Comparison of ENCODE assay signal across 9 mouse cellular contexts in the genomic region with DNA sequence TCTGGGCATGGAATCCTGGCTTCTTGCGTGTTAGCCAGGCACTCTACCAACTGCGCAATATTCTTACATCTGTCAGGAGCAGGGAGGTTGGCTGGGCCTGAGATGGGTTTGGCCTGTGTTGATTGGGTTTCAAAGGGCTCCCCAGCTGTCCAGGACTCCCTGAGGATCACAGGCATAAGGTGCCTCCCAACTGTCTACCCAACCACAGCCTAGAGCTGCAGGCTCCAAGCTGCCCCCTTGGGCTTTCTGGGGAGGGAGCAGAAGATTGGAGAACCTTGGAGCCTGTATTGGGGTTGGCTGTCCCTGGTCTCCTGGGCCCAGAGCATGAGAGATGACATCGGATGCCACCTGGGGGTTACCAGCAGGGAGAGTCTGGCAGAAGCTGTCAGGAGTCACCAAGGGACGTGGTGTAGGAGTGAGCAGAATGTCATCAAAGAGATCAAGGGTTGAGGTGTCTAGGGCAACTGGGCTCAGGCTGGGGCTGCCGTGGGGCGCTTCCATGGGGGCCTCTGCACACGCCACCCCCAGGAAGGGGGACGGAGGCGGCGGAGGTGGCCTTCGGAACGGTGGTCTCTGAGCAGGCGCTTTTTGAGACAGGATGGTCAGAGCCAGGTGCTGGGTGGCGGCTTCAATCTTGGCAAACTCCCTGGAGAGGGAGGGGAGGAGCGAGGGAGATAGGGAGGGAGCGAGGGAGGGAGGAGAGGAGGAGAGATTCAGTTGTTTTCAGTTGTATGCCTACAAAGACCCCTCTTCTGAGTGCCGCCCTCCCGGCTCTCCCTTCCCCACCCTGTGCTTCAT. TPM values are rescaled to one million over a fixed set of nuclear protein-coding genes. Genes with fewer than 3 reads are reported as not detected.
DNase-seq lines count a peak whose midpoint lies in the region; ATAC-seq lines count a peak whose summit lies in the region.
"Had no signal": no experiment of that assay in that cellular context is flagged by ENCODE, and none has a peak within 500 bp of the region (broad histone marks: within the 10 kb centered on the region; RNA-seq: fewer than 3 reads in every experiment).

No protein-coding gene starts in this region.

- no peak; the same call in 1 of the 2 replicates for ATAC-seq in heart, embryonic 14.5 days (ENCODE audit: insufficient number of reproducible peaks, insufficient read depth, low FRiP score, low read depth)
- peak; percentile 70 for ATAC-seq in hindbrain, embryonic 13.5 days (ENCODE audit: low FRiP score)
- peak; percentile 62 for ATAC-seq in midbrain, embryonic 13.5 days
- ATAC-seq: Patski had no signal

- 0 out of 2 replicates have a peak, but pooled peaks cover 4% of the 10 kb centered on the region for H3K9me3 ChIP-seq in heart, embryonic 14.5 days (ENCODE audit: control insufficient read depth, low read length)
- H3K9me3 ChIP-seq in hindbrain, embryonic 13.5 days = no peaks in the 10 kb centered on the region
- H3K9me3 ChIP-seq in midbrain, embryonic 13.5 days = no peaks in the 10 kb centered on the region

- peak overlapping the region; percentile 28 to 39 for H3K4me3 ChIP-seq in heart, embryonic 14.5 days (ENCODE audit: control insufficient read depth in 1 of 2, insufficient read depth in 1 of 2, low read depth in 1 of 2, low read length in 2 of 2)
- H3K4me3 ChIP-seq in hindbrain, embryonic 13.5 days = peak overlapping the region; percentile 31
- peak overlapping the region; percentile 30 for H3K4me3 ChIP-seq in midbrain, embryonic 13.5 days (replicated peaks)

- no peaks in the 10 kb centered on the region for H3K27me3 ChIP-seq in heart, embryonic 14.5 days (ENCODE audit: control insufficient read depth, insufficient read depth, low read length)
- peaks cover 18% of the 10 kb centered on the region for H3K27me3 ChIP-seq in hindbrain, embryonic 13.5 days
- no peaks in the 10 kb centered on the region for H3K27me3 ChIP-seq in midbrain, embryonic 13.5 days

- H3K27ac ChIP-seq in heart, embryonic 14.5 days (replicated peaks in 1 of 2; ENCODE audit: control insufficient read depth in 1 of 2, insufficient read depth in 1 of 2, low read depth in 2 of 2, low read length in 2 of 2) = no peak overlapping the region
- peak overlapping the region; percentile 71 for H3K27ac ChIP-seq in hindbrain, embryonic 13.5 days
- no peak overlapping the region for H3K27ac ChIP-seq in midbrain, embryonic 13.5 days

- peak overlapping the region; percentile 70 for H3K4me2 ChIP-seq in heart, embryonic 14.5 days (ENCODE audit: low read length)
- H3K4me2 ChIP-seq in hindbrain, embryonic 13.5 days = peak overlapping the region; percentile 51
- H3K4me2 ChIP-seq in midbrain, embryonic 13.5 days (replicated peaks) = peak overlapping the region; percentile 54

- 18% methylated on average over 14 of the region's 18 CpGs for WGBS in heart, embryonic 14.5 days
- WGBS in hindbrain, embryonic 13.5 days = 18% methylated on average over 14 of the region's 18 CpGs
- 20% methylated on average over 16 of the region's 18 CpGs for WGBS in midbrain, embryonic 13.5 days

- intact Hi-C loops in heart, postnatal 36 days (cut with DNase I) = no loop called here

- H3K4me1 ChIP-seq in heart, embryonic 14.5 days (ENCODE audit: control insufficient read depth in 2 of 2, insufficient read depth in 2 of 2, low read length in 2 of 2) = peaks cover 3 to 17% of the 10 kb centered on the region in 2 experiments; a peak in 3 of 4 replicates
- H3K4me1 ChIP-seq in hindbrain, embryonic 13.5 days (replicated peaks) = peaks cover 21% of the 10 kb centered on the region
- peaks cover 19% of the 10 kb centered on the region for H3K4me1 ChIP-seq in midbrain, embryonic 13.5 days (replicated peaks)

- no peak for DNase-seq in heart, postnatal 36 days
- peak; percentile 53 to 68 for DNase-seq in cerebellum, postnatal 14 days
- no peak for DNase-seq in left cerebral cortex, adult 9 months (ENCODE audit: low spot score in 2 of 2)
- DNase-seq in thymus, postnatal 25 days = no peak
- DNase-seq in ovary, postnatal 36 days (ENCODE audit: low spot score) = no peak

- peak overlapping the region; percentile 64 for H3K9ac ChIP-seq in heart, embryonic 14.5 days (ENCODE audit: low read length)
- H3K9ac ChIP-seq in hindbrain, embryonic 13.5 days = peak overlapping the region; percentile 61
- peak overlapping the region; percentile 48; the same call in 1 of the 2 replicates for H3K9ac ChIP-seq in midbrain, embryonic 13.5 days (replicated peaks)

- 0 out of 2 replicates have a peak, but pooled peaks cover 2% of the 10 kb centered on the region for H3K36me3 ChIP-seq in heart, embryonic 14.5 days (ENCODE audit: control insufficient read depth, insufficient read depth, low read length)
- no peaks in the 10 kb centered on the region for H3K36me3 ChIP-seq in hindbrain, embryonic 13.5 days
- no peaks in the 10 kb centered on the region for H3K36me3 ChIP-seq in midbrain, embryonic 13.5 days

RNA-seq across cellular contexts. Expression of a gene that starts 7.3 kb away (rescaled TPM):
- polyA plus RNA-seq in heart, embryonic 14.5 days (2014; fragmentation: Nextera tagmentation; extraction: Ambion mirVana) = 0.20 TPM in 1 of 2 replicates, not detected in the other
- not detected for total RNA-seq in heart, postnatal 36 days (2021)
- polyA plus RNA-seq in hindbrain, embryonic 13.5 days (2015; fragmentation: Nextera tagmentation; extraction: Ambion mirVana) = 0.26 and 0.45 TPM in 2 replicates
- polyA plus RNA-seq in midbrain, embryonic 13.5 days (2015; fragmentation: Nextera tagmentation; extraction: Ambion mirVana) = 0.31 and 0.32 TPM in 2 replicates
- polyA plus RNA-seq: Patski had no signal

RNA-seq across cellular contexts. Expression of a gene that starts 16.0 kb away (rescaled TPM):
- 2.1 and 3.1 TPM in 2 replicates for polyA plus RNA-seq in heart, embryonic 14.5 days (2014; fragmentation: Nextera tagmentation; extraction: Ambion mirVana)
- total RNA-seq in heart, postnatal 36 days (2021) = 1 to 10 TPM; 7.2 to 9.2 TPM
- polyA plus RNA-seq in hindbrain, embryonic 13.5 days (2015; fragmentation: Nextera tagmentation; extraction: Ambion mirVana) = 3.6 and 4.9 TPM in 2 replicates
- 4.3 and 4.4 TPM in 2 replicates for polyA plus RNA-seq in midbrain, embryonic 13.5 days (2015; fragmentation: Nextera tagmentation; extraction: Ambion mirVana)

RNA-seq across cellular contexts. Expression of a gene that starts 22.1 kb away (rescaled TPM):
- polyA plus RNA-seq in heart, embryonic 14.5 days (2014; fragmentation: Nextera tagmentation; extraction: Ambion mirVana) = 1.1 and 1.5 TPM in 2 replicates
- total RNA-seq in heart, postnatal 36 days (2021) = 10 to 100 TPM; 45.4 to 48.8 TPM
- 0.75 and 0.78 TPM in 2 replicates for polyA plus RNA-seq in hindbrain, embryonic 13.5 days (2015; fragmentation: Nextera tagmentation; extraction: Ambion mirVana)
- polyA plus RNA-seq in midbrain, embryonic 13.5 days (2015; fragmentation: Nextera tagmentation; extraction: Ambion mirVana) = 0.43 and 0.65 TPM in 2 replicates

RNA-seq across cellular contexts. Expression of a gene that starts 22.8 kb away (rescaled TPM):
- polyA plus RNA-seq in heart, embryonic 14.5 days (2014; fragmentation: Nextera tagmentation; extraction: Ambion mirVana) = 4.4 and 5.1 TPM in 2 replicates
- total RNA-seq in heart, postnatal 36 days (2021) = 1 to 10 TPM; 4.3 to 5.1 TPM
- 25.4 and 27.7 TPM in 2 replicates for polyA plus RNA-seq in hindbrain, embryonic 13.5 days (2015; fragmentation: Nextera tagmentation; extraction: Ambion mirVana)
- polyA plus RNA-seq in midbrain, embryonic 13.5 days (2015; fragmentation: Nextera tagmentation; extraction: Ambion mirVana) = 29.5 and 31.1 TPM in 2 replicates

RNA-seq across cellular contexts. Expression of a gene that starts 26.5 kb away (rescaled TPM):
- 1.4 and 1.9 TPM in 2 replicates for polyA plus RNA-seq in heart, embryonic 14.5 days (2014; fragmentation: Nextera tagmentation; extraction: Ambion mirVana)
- total RNA-seq in heart, postnatal 36 days (2021) = 1 to 10 TPM; 3.9 to 4.1 TPM
- 0.73 and 1.3 TPM in 2 replicates for polyA plus RNA-seq in hindbrain, embryonic 13.5 days (2015; fragmentation: Nextera tagmentation; extraction: Ambion mirVana)
- 0.88 and 0.98 TPM in 2 replicates for polyA plus RNA-seq in midbrain, embryonic 13.5 days (2015; fragmentation: Nextera tagmentation; extraction: Ambion mirVana)

Comparison
In these comparisons a context has a peak if more than half of its experiments do, and no peak if none do; other contexts are left out.
1. DNase-seq: peak in cerebellum, postnatal 14 days (2 of 2); none in heart, postnatal 36 days (0 of 2), left cerebral cortex, adult 9 months (0 of 2), thymus, postnatal 25 days (single experiment) and ovary, postnatal 36 days (single experiment).
2. Peak in every context shown above with its lines, with median percentiles within 50 percentile points of each other: H3K4me2 ChIP-seq, H3K4me3 ChIP-seq and H3K9ac ChIP-seq.